Mouse (Mus musculus) kidney, postnatal 0 days (tissue): Measurements from ENCODE around the gene S100a2. TPM values are rescaled to one million over a fixed set of nuclear protein-coding genes. Genes with fewer than 3 reads are reported as not detected.

ENCODE experiments used
- ATAC-seq: fragments of 200-750 bp; cut with Nextera tagmentation; replicated peaks from 2 replicates; pipeline ENCODE4 v1.8.0; 2017; ENCODE audit warnings: low read depth, moderate number of reproducible peaks, moderate TSS enrichment, moderate library complexity; ENCODE audit not compliant: low FRiP score
- DNase-seq: peaks from one replicate; pipeline ENCODE4 v3.0.0-alpha.2; 2016; ENCODE audit warnings: low spot score
- H3K27ac ChIP-seq: fragments of 300-500 bp; sonication (generic); 2 replicates; pipeline ENCODE4 v1.5.1; 2014; ENCODE audit warnings: mild to moderate bottlenecking
- H3K27me3 ChIP-seq: fragments of 300-500 bp; sonication (generic); 2 replicates; pipeline ENCODE4 v1.6.1; 2014; ENCODE audit warnings: low read length, mixed read lengths; ENCODE audit not compliant: insufficient read depth
- H3K36me3 ChIP-seq: fragments of 300-500 bp; sonication (generic); 2 replicates; pipeline ENCODE4 v1.6.1; 2014; ENCODE audit warnings: low read length, mixed read lengths; ENCODE audit not compliant: insufficient read depth
- H3K4me1 ChIP-seq: fragments of 300-500 bp; sonication (generic); replicated peaks from 2 replicates; pipeline ENCODE4 v1.6.1; 2014; ENCODE audit warnings: antibody characterized with exemption, low read length, mixed read lengths; ENCODE audit not compliant: insufficient read depth
- H3K4me2 ChIP-seq: fragments of 300-500 bp; sonication (generic); 2 replicates; pipeline ENCODE4 v1.6.1; 2014; ENCODE audit warnings: mild to moderate bottlenecking, low read length, moderate library complexity, mixed read lengths
- H3K4me3 ChIP-seq: fragments of 300-500 bp; sonication (generic); replicated peaks from 2 replicates; pipeline ENCODE4 v1.5.1; 2014; ENCODE audit warnings: low read depth, low read length
- H3K9ac ChIP-seq: fragments of 300-500 bp; sonication (generic); 2 replicates; pipeline ENCODE4 v1.6.1; 2014; ENCODE audit warnings: low read depth, low read length
- H3K9me3 ChIP-seq: fragments of 300-500 bp; sonication (generic); replicated peaks from 2 replicates; pipeline ENCODE4 v1.6.1; 2016; ENCODE audit warnings: low read length, inconsistent platforms, mixed read lengths
- CTCF ChIP-seq: IDR thresholded peaks from 2 replicates; pipeline ENCODE4 v1.5.1; 2016; ENCODE audit warnings: antibody characterized with exemption, low read depth, mild to moderate bottlenecking, moderate library complexity
- WGBS: fragments of 180-500 bp; shearing (Covaris S2); extraction: QIAGEN DNeasy Blood & Tissue Kit; methylation state at CpG from one replicate; pipeline ENCODE4 v1.1.7; 2014; 5-methylcytosine and 5-hydroxymethylcytosine counted together
- polyA plus RNA-seq: library from polyadenylated mRNA; unstranded; fragments of >200 nt; fragmentation: Nextera tagmentation; extraction: Ambion mirVana; gene quantifications from 2 replicates; pipeline ENCODE4 v1.2.1, GENCODE M21; 2015

S100a2 gene
- polyA plus RNA-seq, 1 experiment from 2014 or later, result not detected

GRCm38 (mm10) chr3:90587361-90588101 is 2.5 kb upstream of the S100a2 start:
- Histone ChIP-seq H3K9me3 (no peaks in the 10 kb centered on the region), H3K9ac (no peak overlapping the region), H3K4me2 (no peak overlapping the region), H3K27me3 (no peaks in the 10 kb centered on the region), H3K4me3 (no peak overlapping the region), H3K36me3 (no peaks in the 10 kb centered on the region), H3K4me1 (no peaks in the 10 kb centered on the region), H3K27ac (peak overlapping the region; percentile 71)
- TF ChIP-seq CTCF, result no peak
- ATAC-seq, result peak; percentile 47; the same call in 1 of the 2 replicates
- WGBS, result 79% methylated on average over 14 of the region's 14 CpGs
- peak; percentile 47 for DNase-seq

GRCm38 (mm10) chr3:90589390-90589789 is 657 bp upstream of the S100a2 start:
- Histone ChIP-seq H3K9me3 (no peaks in the 10 kb centered on the region), H3K27me3 (no peaks in the 10 kb centered on the region), H3K36me3 (no peaks in the 10 kb centered on the region), H3K4me2 (no peak overlapping the region), H3K27ac (no peak overlapping the region; the same call in 1 of the 2 replicates), H3K4me1 (no peaks in the 10 kb centered on the region), H3K4me3 (no peak overlapping the region), H3K9ac (no peak overlapping the region)
- WGBS, result 71% methylated on average over 6 of the region's 6 CpGs
- no peak for TF ChIP-seq CTCF
- DNase-seq (peak; percentile 44), ATAC-seq (no peak)

- ATAC-seq, result no peak
- Histone ChIP-seq H3K9ac (no peak overlapping the region), H3K4me2 (no peak overlapping the region), H3K36me3 (no peaks in the 10 kb centered on the region), H3K4me3 (no peak overlapping the region), H3K9me3 (no peaks in the 10 kb centered on the region), H3K27ac (no peak overlapping the region), H3K4me1 (no peaks in the 10 kb centered on the region), H3K27me3 (no peaks in the 10 kb centered on the region)
- TF ChIP-seq CTCF, result no peak
- DNase-seq, result no peak
- 52% methylated on average over 1 of the region's 1 CpGs for WGBS
Measured at GRCm38 (mm10) chr3:90594466-90594865, 4.4 kb downstream of the S100a2 start.

GRCm38 (mm10) chr3:90595556-90595955 is 5.5 kb downstream of the S100a2 start:
- ATAC-seq, result no peak
- Histone ChIP-seq H3K9ac (no peak overlapping the region), H3K4me1 (no peaks in the 10 kb centered on the region), H3K27me3 (no peaks in the 10 kb centered on the region), H3K9me3 (no peaks in the 10 kb centered on the region), H3K4me3 (no peak overlapping the region), H3K36me3 (no peaks in the 10 kb centered on the region), H3K4me2 (no peak overlapping the region), H3K27ac (no peak overlapping the region)
- WGBS, result 61% methylated on average over 5 of the region's 5 CpGs
- no peak for DNase-seq
- TF ChIP-seq CTCF, result no peak

DNA sequence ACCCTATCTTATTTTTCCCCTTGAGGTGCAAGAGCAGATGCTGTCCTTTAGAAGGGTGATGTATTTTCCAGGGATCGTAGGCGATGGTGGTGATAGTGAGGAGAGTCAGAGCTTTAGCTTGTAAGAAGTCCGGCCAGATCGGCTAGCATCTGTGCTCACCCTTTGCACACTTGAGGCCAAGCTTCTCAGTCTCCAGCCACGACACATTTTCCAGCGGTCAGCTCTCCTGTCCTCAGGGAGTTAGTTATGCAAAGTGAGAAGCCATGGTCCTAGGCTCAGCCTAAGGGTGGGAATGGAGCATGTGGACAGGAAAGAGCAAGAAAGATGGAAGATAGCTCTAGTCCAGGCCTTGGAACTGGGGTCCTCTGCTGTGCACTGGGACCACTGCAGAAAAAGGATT is 6.8 kb downstream of the S100a2 start:
- DNase-seq (no peak), ATAC-seq (no peak)
- H3K36me3 ChIP-seq, result no peaks in the 10 kb centered on the region
- H3K9ac ChIP-seq, result no peak overlapping the region
- H3K4me2 ChIP-seq, result no peak overlapping the region
- H3K27me3 ChIP-seq, result no peaks in the 10 kb centered on the region
- TF ChIP-seq CTCF, result no peak
- H3K27ac ChIP-seq, result no peak overlapping the region
- no peaks in the 10 kb centered on the region for H3K9me3 ChIP-seq
- H3K4me1 ChIP-seq, result no peaks in the 10 kb centered on the region
- H3K4me3 ChIP-seq, result no peak overlapping the region
- WGBS, result 79% methylated on average over 6 of the region's 6 CpGs

DNA sequence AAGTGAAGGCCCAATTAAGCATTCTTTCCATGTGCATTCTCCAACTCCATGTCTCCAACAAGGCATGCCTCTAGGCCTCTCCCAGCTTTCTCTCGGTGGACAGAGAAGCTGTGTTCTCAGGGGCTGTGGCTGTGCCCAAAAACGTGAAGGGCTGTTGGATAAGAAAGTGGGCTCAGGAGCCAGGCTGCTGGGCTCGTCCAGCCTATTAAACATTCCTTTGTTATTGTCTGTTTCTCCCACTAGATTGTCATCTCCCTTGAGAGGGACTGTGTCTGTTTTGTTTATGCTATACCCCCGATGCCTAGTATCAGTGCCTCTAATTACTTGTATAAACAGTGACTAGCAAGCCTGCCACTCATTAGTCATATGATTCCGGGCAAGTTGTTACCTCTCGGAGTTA is 7.7 kb downstream of the S100a2 start:
- Histone ChIP-seq H3K4me1 (no peaks in the 10 kb centered on the region), H3K4me3 (no peak overlapping the region), H3K27ac (no peak overlapping the region), H3K9ac (no peak overlapping the region), H3K9me3 (no peaks in the 10 kb centered on the region), H3K27me3 (no peaks in the 10 kb centered on the region), H3K4me2 (no peak overlapping the region), H3K36me3 (no peaks in the 10 kb centered on the region)
- 39% methylated on average over 6 of the region's 6 CpGs for WGBS
- DNase-seq (no peak), ATAC-seq (no peak)
- TF ChIP-seq CTCF, result no peak
